Mouse (Mus musculus) heart, embryonic 11.5 days (tissue): Measurements from ENCODE around the gene H6pd. TPM values are rescaled to one million over a fixed set of nuclear protein-coding genes. Genes with fewer than 3 reads are reported as not detected.

Experiments
- ATAC-seq: fragments of 200-750 bp; cut with Nextera tagmentation; replicated peaks from 2 replicates; pipeline ENCODE4 v1.8.0; 2017; ENCODE audit warnings: moderate library complexity; ENCODE audit not compliant: insufficient number of reproducible peaks, low FRiP score, low TSS enrichment
- H3K27ac ChIP-seq: fragments of 300-500 bp; sonication (generic); 2 replicates; pipeline ENCODE4 v1.5.1; 2014; ENCODE audit warnings: mild to moderate bottlenecking, low read depth, low read length
- H3K27me3 ChIP-seq: fragments of 300-500 bp; sonication (generic); 2 replicates; pipeline ENCODE4 v1.6.1; 2014; ENCODE audit warnings: mild to moderate bottlenecking, low read length, mixed read lengths; ENCODE audit not compliant: control insufficient read depth, insufficient read depth
- H3K36me3 ChIP-seq: fragments of 300-500 bp; sonication (generic); 2 replicates; pipeline ENCODE4 v1.6.1; 2014; ENCODE audit warnings: mild to moderate bottlenecking, low read length, moderate library complexity, mixed read lengths; ENCODE audit not compliant: control insufficient read depth, insufficient read depth
- H3K4me1 ChIP-seq: fragments of 300-500 bp; sonication (generic); 2 replicates; pipeline ENCODE4 v1.6.1; 2014; ENCODE audit warnings: low read length; ENCODE audit not compliant: control insufficient read depth, insufficient read depth
- H3K4me2 ChIP-seq: fragments of 300-500 bp; sonication (generic); 2 replicates; pipeline ENCODE4 v1.6.1; 2014; ENCODE audit warnings: mild to moderate bottlenecking, moderate library complexity
- H3K4me3 ChIP-seq: fragments of 300-500 bp; sonication (generic); 2 replicates; pipeline ENCODE4 v1.5.1; 2014; ENCODE audit warnings: low read depth, low read length
- H3K9ac ChIP-seq: fragments of 300-500 bp; sonication (generic); 2 replicates; pipeline ENCODE4 v1.6.1; 2014; ENCODE audit warnings: mild to moderate bottlenecking, low read depth, low read length, moderate library complexity
- H3K9me3 ChIP-seq: fragments of 300-500 bp; sonication (generic); replicated peaks from 2 replicates; pipeline ENCODE4 v1.6.1; 2016; ENCODE audit warnings: low read length; ENCODE audit not compliant: control insufficient read depth
- WGBS: fragments of 180-500 bp; shearing (Covaris S2); extraction: QIAGEN DNeasy Blood & Tissue Kit; methylation state at CpG from one replicate; pipeline ENCODE4 v1.1.7; 2014; ENCODE audit not compliant: insufficient replicate concordance; 5-methylcytosine and 5-hydroxymethylcytosine counted together
- polyA plus RNA-seq: library from polyadenylated mRNA; unstranded; fragments of >200 nt; fragmentation: Nextera tagmentation; extraction: Ambion mirVana; gene quantifications from 2 replicates; pipeline ENCODE4 v1.2.1, GENCODE M21; 2014

The H6pd gene
- polyA plus RNA-seq, 1 experiment from 2014 or later, result 4.8 TPM

GRCm38 (mm10) chr4:149999510-149999900 is 9.3 kb downstream of the H6pd start:
- Histone ChIP-seq H3K9ac (no peak overlapping the region), H3K4me3 (no peak overlapping the region), H3K36me3 (no peaks in the 10 kb centered on the region), H3K27me3 (no peaks in the 10 kb centered on the region), H3K27ac (no peak overlapping the region), H3K9me3 (no peaks in the 10 kb centered on the region), H3K4me2 (no peak overlapping the region), H3K4me1 (peaks cover 28% of the 10 kb centered on the region)
- 66% methylated on average over 9 of the region's 9 CpGs for WGBS
- ATAC-seq, result no peak

- no peaks in the 10 kb centered on the region for H3K36me3 ChIP-seq
- H3K9me3 ChIP-seq, result no peaks in the 10 kb centered on the region
- H3K27me3 ChIP-seq, result no peaks in the 10 kb centered on the region
- no peak overlapping the region for H3K9ac ChIP-seq
- ATAC-seq, result no peak
- no peak overlapping the region for H3K27ac ChIP-seq
- H3K4me1 ChIP-seq, result peaks cover 28% of the 10 kb centered on the region
- no peak overlapping the region for H3K4me2 ChIP-seq
- H3K4me3 ChIP-seq, result no peak overlapping the region
- 86% methylated on average over 14 of the region's 14 CpGs for WGBS
Measured at GRCm38 (mm10) chr4:149998786-149999509, 9.9 kb downstream of the H6pd start.

GRCm38 (mm10) chr4:149997999-149998398 is 10.8 kb downstream of the H6pd start:
- Histone ChIP-seq H3K4me1 (peaks cover 22% of the 10 kb centered on the region), H3K27me3 (no peaks in the 10 kb centered on the region), H3K9me3 (no peaks in the 10 kb centered on the region), H3K27ac (no peak overlapping the region), H3K4me2 (no peak overlapping the region), H3K9ac (no peak overlapping the region), H3K36me3 (no peaks in the 10 kb centered on the region), H3K4me3 (no peak overlapping the region)
- WGBS, result 72% methylated on average over 10 of the region's 10 CpGs
- ATAC-seq, result no peak

GRCm38 (mm10) chr4:149996440-149996839 is 12.4 kb downstream of the H6pd start:
- Histone ChIP-seq H3K4me3 (no peak overlapping the region), H3K4me2 (no peak overlapping the region), H3K9me3 (no peaks in the 10 kb centered on the region), H3K4me1 (peaks cover 10% of the 10 kb centered on the region), H3K36me3 (no peaks in the 10 kb centered on the region), H3K27ac (no peak overlapping the region), H3K27me3 (no peaks in the 10 kb centered on the region), H3K9ac (no peak overlapping the region)
- WGBS, result 74% methylated on average over 7 of the region's 7 CpGs
- no peak for ATAC-seq

- Histone ChIP-seq H3K27ac (no peak overlapping the region), H3K9ac (no peak overlapping the region), H3K36me3 (no peaks in the 10 kb centered on the region), H3K4me3 (no peak overlapping the region), H3K9me3 (no peaks in the 10 kb centered on the region), H3K4me1 (peaks cover 11% of the 10 kb centered on the region), H3K27me3 (no peaks in the 10 kb centered on the region), H3K4me2 (no peak overlapping the region)
- 84% methylated on average over 7 of the region's 7 CpGs for WGBS
- ATAC-seq, result no peak
Measured at GRCm38 (mm10) chr4:149995911-149996310, 12.9 kb downstream of the H6pd start.

- no peak overlapping the region for H3K9ac ChIP-seq
- no peak for ATAC-seq
- H3K4me2 ChIP-seq, result no peak overlapping the region
- H3K36me3 ChIP-seq, result no peaks in the 10 kb centered on the region
- H3K9me3 ChIP-seq, result no peaks in the 10 kb centered on the region
- peaks cover 14% of the 10 kb centered on the region for H3K4me1 ChIP-seq
- 85% methylated on average over 10 of the region's 10 CpGs for WGBS
- H3K27me3 ChIP-seq, result no peaks in the 10 kb centered on the region
- no peak overlapping the region for H3K27ac ChIP-seq
- no peak overlapping the region for H3K4me3 ChIP-seq
Measured at GRCm38 (mm10) chr4:149994218-149994617, 14.6 kb downstream of the H6pd start.

- no peak overlapping the region for H3K4me2 ChIP-seq
- H3K36me3 ChIP-seq, result no peaks in the 10 kb centered on the region
- WGBS, result 88% methylated on average over 8 of the region's 8 CpGs
- no peak overlapping the region for H3K27ac ChIP-seq
- H3K4me1 ChIP-seq, result peaks cover 24% of the 10 kb centered on the region
- no peak for ATAC-seq
- no peaks in the 10 kb centered on the region for H3K9me3 ChIP-seq
- no peak overlapping the region for H3K9ac ChIP-seq
- H3K27me3 ChIP-seq, result no peaks in the 10 kb centered on the region
- no peak overlapping the region for H3K4me3 ChIP-seq
Measured at GRCm38 (mm10) chr4:149992670-149993032, 16.2 kb downstream of the H6pd start.

GRCm38 (mm10) chr4:149991755-149992669 is 16.8 kb downstream of the H6pd start:
- Histone ChIP-seq H3K9me3 (no peaks in the 10 kb centered on the region), H3K27me3 (no peaks in the 10 kb centered on the region), H3K4me3 (no peak overlapping the region), H3K4me1 (peaks cover 24% of the 10 kb centered on the region), H3K9ac (no peak overlapping the region), H3K4me2 (no peak overlapping the region), H3K27ac (no peak overlapping the region), H3K36me3 (no peaks in the 10 kb centered on the region)
- ATAC-seq, result no peak
- WGBS, result 82% methylated on average over 13 of the region's 13 CpGs
